Mouse (Mus musculus): Measurements from ENCODE around the gene Plekhm1.
"Not testable (repeated sequence)": the region's sequence is repeated elsewhere in the genome, so short reads cannot be mapped to it uniquely, and the experiment has no call there.

Gene Plekhm1

GRCm38 (mm10) chr11:103411981-103412949, at the start of gene Plekhm1:
TSS of gene Plekhm1 (minus strand) at chr11:103412687.
- peak; percentile 98 for DNase-seq (ENCODE audit: low spot score)

GRCm38 (mm10) chr11:103451105-103451504, 38.6 kb upstream of the Plekhm1 start:
- DNase-seq (ENCODE audit: low spot score): not testable (repeated sequence)

DNA sequence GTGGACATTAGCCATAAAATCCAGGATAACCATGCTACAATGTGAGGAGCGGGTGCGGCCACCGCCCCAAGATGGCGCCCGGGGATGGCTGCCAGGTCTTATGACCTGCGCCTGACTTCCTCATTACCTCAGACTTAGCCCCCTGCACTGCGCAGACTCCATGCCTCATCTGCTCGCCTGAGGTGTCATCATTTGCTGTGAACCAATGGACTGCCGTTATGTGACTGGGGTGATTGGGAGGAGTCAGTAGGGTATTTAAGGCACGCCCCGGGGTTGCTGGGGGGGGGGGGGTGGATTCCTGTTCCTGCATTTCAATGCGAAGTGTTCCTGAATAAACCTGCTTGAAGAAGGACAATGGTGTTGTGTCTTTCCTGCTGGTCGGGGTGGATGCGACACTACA, 37.2 kb upstream of the Plekhm1 start:
- DNase-seq (ENCODE audit: low spot score): not testable (repeated sequence)

DNA sequence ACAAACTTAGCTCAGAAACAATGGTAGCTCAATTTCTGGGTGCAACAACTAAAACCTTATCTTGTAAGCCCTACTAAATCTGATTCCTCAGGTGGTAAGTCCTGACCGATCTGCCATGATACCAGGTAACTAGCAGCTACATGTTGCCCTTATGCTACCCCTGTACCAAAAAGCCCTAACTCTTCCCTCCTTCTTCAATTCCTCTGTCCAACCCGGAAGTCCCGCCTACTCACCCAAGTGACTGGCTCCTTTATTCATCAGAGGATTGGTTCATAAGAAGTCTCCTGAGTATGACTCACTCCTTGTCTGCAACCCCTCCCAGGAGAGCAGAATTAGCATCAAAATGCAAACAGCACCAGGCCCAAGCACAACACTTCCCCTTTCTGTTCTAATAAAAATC, 31.2 kb upstream of the Plekhm1 start:
- DNase-seq (ENCODE audit: low spot score): no peak

DNA sequence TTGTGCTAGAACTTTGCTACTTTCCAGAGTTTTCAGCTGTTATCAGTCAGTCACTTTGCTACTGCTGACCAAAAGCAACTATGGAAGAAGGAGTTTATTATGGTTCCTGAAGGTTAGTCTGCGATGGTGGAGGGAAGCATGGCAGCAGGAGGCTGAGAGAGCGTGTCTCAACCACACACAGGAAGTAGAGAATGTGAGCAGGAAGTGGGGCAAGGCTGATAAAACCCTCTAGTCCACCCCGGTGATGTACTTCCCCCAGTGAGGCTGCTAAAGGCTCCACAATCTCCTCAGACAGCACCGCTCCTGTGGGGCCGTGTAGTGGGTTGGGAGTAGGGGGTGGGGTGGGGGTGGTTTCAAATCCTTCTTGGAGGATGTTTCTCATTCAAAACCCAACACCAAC, 23.8 kb upstream of the Plekhm1 start:
- no peak for DNase-seq (ENCODE audit: low spot score)

GRCm38 (mm10) chr11:103425031-103425430, 12.5 kb upstream of the Plekhm1 start:
- peak; percentile 17 for DNase-seq (ENCODE audit: low spot score)

GRCm38 (mm10) chr11:103419667-103420066, 7.2 kb upstream of the Plekhm1 start:
- no peak for DNase-seq (ENCODE audit: low spot score)

DNA sequence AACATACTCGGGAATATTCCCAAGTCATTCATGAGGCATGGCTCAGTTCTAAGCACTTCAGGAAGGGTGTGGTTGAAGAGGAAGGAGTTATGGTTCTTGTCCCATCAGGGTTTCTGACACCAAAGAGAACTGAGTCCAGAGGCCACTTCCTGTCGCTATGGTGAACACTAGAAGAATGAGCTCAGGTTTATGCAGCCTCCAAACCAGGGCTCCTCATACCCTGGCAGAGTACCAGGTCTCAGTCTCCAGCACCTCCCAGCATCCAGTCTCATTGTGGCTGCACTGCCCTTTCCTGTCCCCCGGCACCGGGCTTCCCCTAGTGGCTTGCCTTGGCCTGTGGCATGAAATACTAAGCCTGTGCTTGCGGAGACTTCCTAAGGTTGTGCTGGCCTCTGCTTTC, 6.7 kb upstream of the Plekhm1 start:
- DNase-seq (ENCODE audit: low spot score): no peak

- DNase-seq (ENCODE audit: low spot score): no peak
Observed at GRCm38 (mm10) chr11:103413516-103413915, 1.0 kb upstream of the Plekhm1 start.

- no peak for DNase-seq (ENCODE audit: low spot score)
Observed at GRCm38 (mm10) chr11:103412950-103413423, 500 bp upstream of the Plekhm1 start.

DNA sequence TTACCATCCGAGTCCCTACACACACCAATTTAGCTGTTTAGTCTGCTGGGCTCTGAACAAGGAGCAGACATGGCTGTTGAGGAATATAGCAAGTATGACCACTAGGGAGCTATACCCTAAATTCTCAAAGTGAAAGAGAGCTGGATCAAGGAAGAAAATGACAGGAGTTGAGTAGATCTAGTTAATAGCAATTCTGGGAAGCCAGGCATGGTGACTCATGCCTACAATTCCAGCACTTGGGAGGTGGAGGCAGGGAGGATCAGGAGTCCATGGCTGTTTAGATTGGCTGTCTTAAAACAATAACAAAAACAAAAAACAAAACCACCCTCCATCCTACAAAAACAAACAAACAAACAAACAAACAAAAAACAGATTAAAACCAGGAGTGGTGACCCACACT, 1.2 kb downstream of the Plekhm1 start:
- no peak for DNase-seq (ENCODE audit: low spot score)

GRCm38 (mm10) chr11:103408880-103409279, 3.6 kb downstream of the Plekhm1 start:
- DNase-seq (ENCODE audit: low spot score): no peak

DNA sequence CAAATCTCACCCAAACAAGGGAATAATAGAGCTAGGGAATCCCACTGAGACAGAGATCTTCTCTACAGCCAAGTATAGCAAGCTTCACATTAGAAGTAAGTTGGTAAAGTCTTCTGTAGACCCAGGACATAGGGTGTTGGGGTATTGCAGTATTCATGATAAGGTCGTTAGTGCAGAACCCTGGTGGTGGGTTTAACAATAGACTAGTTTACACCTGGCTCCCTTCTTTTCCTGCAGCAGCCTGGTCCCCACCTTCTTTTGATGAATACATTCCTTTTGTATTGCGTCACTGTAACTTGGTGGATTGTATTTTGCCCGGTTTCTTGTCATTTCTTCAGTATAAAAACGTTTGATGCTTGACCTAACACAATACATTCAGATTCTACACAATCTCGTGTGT, 5.4 kb downstream of the Plekhm1 start:
- DNase-seq (ENCODE audit: low spot score): not testable (repeated sequence)

GRCm38 (mm10) chr11:103406551-103406950, 5.9 kb downstream of the Plekhm1 start:
- no peak for DNase-seq (ENCODE audit: low spot score)

DNA sequence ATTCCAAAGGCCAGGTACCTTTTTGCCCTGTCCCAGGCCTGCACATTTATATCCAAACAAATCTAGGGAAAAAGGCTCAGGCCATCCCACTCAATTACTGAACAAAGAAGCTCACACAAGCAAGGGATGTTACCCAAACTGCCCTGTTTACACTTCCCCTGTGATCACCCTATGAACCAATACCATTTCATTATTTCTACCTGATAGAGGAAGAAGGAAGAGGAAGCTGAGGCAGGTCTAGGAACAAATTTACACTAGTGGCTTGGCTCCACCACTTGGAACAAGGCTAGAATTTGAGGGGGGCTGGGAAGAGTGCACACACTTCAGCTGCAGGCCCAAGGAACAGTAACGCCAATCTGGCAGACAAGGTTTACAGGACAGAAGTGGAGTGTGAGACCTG, 6.7 kb downstream of the Plekhm1 start:
- DNase-seq (ENCODE audit: low spot score): no peak

DNA sequence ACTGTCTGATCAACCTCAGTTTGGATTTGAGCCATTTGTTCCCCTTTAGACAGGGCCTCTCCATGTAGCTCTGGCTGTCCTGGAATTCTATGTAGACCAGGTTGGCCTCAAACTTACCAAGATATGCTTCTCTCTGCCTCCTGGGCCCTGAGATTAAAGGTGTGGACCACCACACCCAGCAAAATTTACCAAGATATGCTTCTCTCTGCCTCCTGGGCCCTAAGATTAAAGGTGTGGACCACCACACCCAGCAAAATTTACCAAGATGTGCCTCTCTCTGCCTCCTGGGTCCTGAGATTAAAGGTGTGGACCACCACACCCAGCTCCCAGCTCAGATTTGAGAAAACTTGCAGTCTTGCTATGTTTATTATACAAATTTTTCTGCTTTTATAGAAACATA, 7.9 kb downstream of the Plekhm1 start:
- no peak for DNase-seq (ENCODE audit: low spot score)

- no peak for DNase-seq (ENCODE audit: low spot score)
Observed at GRCm38 (mm10) chr11:103403776-103404175, 8.7 kb downstream of the Plekhm1 start.

DNA sequence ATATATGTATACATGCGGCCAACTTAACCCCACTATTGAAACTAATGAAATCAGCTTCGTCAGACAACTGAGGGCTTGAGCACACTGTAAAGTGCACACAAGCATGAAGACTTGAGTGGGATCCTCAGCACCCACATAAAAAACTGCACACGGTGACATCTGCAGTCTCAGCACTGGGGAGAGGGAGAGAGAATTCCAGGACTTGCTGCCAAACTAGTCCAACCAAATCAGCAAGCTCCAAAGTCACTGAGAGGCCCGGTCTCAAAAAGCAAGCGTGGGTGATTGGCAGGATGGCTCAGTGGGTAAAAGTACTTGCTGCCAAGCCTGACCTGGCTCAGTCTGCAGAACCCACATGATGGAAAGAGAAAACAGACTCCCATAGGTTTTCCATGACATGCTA, 9.7 kb downstream of the Plekhm1 start:
- DNase-seq (ENCODE audit: low spot score): no peak

DNA sequence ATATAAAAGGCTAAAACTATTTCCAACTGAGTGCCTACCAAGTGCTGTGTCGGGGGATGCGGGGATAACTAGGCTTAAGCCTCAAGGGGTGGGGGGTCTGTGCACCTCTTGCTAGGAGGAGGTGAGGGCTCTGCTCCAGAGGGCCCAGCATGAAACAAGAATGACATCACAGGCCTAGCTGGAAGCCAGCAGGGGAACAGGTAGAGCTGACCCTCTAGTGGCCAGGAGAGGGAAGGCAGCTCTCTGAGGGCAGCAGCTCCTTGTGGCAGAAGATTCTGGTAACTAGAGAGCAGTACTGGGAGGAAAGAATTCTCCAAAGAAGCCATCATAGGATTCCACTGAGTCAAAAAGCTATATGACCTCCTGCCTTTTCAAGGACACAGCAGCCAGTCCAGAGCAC, 10.3 kb downstream of the Plekhm1 start:
- DNase-seq (ENCODE audit: low spot score): peak; percentile 41

GRCm38 (mm10) chr11:103399986-103400385, 12.5 kb downstream of the Plekhm1 start:
- DNase-seq (ENCODE audit: low spot score): no peak

DNA sequence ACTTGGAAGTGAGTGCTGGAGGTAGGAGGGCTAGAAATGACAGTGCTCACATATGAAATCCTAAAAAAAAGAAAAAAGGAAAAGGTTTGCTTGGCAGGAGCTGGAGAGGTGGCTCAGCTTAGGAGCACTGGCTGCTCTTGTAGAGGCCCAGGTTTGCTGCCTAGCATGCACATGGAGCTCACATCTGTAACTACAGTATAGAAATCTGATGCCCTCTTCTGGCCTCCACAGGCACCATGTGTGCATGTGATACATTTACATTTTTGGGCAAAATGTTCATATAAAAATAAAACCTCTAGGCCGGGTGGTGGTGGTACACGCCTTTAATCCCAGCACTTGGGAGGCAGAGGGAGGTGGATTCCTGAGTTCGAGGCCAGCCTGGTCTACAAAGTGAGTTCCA, 13.4 kb downstream of the Plekhm1 start:
- DNase-seq (ENCODE audit: low spot score): no peak

- DNase-seq (ENCODE audit: low spot score): no peak
Observed at GRCm38 (mm10) chr11:103396682-103397081, 15.8 kb downstream of the Plekhm1 start.

DNA sequence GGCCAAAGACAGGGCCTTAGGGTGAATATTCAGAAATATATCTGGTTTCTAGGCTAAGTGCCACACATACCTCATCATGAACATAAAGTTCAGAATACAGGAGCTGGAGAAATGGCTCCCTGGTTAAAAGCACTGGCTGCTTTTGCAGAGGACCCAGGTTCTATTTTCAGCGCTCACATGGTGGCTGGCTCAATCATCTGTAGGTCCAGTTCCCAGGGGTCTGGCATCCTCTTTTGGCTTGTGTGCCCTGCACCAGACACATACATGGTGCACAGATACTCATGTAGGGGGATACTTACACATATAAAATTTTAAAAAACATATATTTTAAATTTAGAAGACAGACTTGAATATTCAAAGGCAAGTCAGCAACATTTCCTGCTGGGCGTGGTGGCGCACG, 16.3 kb downstream of the Plekhm1 start:
- no peak for DNase-seq (ENCODE audit: low spot score)

DNA sequence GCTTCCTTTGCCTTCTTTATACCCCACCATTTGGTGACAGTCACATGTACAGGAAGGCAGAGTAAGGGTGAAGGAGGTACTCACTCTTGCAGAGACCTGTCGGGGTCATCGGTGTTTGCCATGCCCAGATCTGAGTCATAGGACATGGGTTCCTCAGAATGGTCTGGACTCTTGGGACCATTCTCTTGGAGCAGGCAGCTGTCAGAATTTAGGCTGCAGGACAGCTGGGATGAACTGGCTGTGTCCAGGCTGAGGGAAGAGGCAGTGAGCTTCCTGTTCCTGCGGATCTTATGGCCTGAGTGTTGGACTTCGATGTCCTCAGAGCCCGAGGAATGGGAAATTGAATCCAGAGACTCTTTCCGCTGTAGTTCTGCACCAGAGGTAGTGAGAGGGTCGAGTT, 17.9 kb downstream of the Plekhm1 start:
- DNase-seq (ENCODE audit: low spot score): no peak

All from embryo, embryonic 10.5 days (tissue).